Mouse (Mus musculus) adrenal gland, postnatal 0 days (tissue): ENCODE results near the gene Maneal. TPM values are rescaled to one million over a fixed set of nuclear protein-coding genes. Genes with fewer than 3 reads are reported as not detected.

Experiments
- polyA plus RNA-seq: library from polyadenylated mRNA; unstranded; fragments of >200 nt; fragmentation: Nextera tagmentation; extraction: Ambion mirVana; gene quantifications from 2 replicates; pipeline ENCODE4 v1.2.1, GENCODE M21; 2015

The Maneal gene
- polyA plus RNA-seq, result 2.0 and 2.7 TPM in 2 replicates

DNA sequence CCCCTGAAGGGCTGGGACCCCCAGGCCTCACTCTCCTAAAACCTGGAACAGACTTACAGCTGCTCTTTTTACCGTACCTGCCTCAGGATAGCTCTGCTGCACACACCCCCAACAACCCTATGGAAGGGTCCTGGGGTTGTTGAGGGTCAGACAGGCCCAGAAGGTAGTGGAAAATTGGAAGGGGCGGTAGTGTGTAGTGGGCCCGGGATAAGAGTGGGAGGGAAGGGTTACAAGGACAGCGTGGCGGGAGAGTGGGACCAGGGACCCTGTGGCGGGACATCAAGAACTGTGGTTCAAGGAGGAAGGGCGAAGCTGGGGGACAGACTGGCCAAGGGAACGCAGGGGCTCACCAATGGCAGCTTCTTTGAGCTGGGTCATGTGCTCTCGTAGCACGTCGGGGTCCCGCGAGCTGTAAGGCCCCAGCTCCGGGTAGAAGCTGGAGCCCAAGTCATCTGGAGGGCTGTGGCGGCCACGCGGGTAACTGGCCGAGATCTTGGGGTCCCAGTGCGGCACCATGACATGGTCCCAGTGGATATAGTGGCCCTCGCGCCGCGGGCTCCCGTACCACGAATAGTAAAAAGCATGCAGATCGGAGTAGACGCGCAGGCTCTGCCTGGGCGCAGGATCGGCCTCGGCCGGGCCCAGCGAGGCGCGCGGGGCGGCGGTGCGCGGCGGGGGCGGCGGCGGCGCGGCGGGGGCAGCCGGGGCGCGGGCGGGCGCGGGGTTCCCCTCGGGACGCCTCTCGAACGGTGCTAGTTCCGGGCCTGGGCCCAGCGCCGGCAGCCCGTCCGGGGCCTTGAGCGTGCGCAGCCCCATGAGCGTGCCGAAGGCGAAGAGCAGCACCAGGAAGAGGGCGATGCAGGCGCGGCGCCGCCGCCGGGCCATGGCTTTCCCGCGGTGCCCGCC is at the start of gene Maneal:
Gene Maneal, minus strand, starts transcription at position 889 of the 906 bp plus-strand sequence.

DNA sequence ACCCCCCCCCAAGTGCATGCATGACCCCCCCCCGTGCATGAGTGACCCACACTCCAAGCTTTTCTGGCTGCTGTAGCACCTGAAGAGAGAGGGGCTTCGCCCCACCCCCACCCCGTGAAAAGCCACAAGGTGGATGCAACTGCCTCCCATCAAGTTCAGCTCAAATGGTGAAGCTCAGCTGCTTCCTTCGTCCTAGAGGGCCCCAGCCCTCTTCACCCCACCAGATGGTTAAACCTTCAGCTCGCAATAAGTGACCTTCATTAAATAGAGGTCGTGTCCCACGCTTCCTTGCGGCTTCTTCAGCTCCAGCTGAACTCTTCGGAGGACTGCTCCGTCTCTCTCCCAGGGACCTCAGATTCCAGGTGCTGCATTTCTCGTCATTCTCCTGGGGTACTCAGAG is 18.6 kb upstream of the Maneal start, which contains the start of gene Epha10:
Gene Epha10, plus strand, starts transcription at position 301 of the 400 bp plus-strand sequence.

DNA sequence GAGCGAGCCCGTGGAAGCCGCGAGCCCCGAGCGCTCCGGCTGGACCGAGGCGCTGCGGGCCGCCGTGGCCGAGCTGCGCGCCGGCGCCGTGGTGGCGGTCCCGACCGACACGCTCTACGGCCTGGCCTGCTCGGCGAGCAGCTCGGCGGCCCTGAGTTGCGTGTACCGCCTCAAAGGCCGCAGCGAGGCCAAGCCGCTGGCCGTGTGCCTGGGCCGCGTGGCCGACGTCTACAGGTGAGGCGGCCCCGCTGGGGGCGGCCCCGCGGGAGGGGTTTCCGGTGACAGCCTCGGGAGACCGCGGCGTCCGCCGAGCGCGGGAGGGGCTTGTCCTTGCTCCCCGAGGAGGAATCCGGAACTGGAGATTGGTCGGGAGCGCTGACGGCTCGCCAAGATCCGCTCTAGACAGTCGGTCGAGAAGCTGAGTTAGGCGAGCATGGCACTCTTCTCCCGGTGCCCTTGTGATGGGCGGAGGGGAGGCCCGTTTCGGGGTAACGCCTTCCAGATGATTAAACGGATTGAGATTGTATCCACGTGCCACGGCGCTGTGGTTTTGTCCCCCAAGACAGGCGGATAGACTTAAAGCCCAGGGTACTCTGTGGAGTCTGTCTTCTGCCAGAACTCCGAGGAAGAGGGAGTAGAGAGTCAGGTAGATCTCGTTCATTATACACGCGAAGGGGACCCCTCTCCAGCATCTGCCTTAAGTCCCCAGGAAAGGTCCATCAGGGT is 10.9 kb downstream of the Maneal start, which contains the start of gene 1110065P20Rik:
Gene 1110065P20Rik, minus strand, starts transcription at position 264 of the 726 bp plus-strand sequence.

DNA sequence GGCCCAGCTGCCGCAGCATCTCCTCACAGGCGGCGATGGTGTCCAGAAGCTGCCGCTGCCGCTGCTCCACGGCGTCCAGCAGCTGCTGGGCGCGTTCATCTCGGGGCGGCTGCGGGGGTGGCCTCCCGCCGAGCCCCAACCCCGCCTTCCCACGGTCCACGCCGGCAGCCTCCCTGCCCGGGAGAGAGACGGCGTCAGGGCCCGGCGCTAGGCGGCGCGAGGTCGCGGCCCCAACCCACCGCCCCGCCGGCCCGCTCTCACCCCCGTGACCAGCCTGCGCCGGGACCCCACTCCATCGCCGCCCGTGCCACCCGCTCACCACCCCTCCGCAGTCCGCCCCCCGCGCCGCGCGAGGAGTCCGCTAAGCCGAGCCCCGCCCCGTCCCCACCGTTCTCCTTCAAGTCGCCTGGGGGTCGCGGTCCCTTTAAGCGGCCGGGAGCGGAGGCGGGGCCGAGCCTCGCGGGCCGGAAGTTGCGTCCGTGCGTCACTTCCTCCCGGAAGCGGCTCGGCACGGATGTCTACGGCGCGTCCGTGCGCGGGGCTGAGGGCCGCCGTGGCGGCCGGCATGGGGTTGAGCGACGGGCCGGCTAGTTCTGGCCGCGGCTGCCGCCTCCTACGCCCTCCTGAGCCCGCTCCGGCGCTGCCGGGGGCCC is 11.6 kb downstream of the Maneal start, which contains the start of gene Yrdc:
Gene Yrdc, plus strand, starts transcription at position 419 of the 653 bp plus-strand sequence.

Other genes starting within 250 kb of the Maneal start
- gene Pou3f1, start 205.4 kb downstream of the Maneal start, polyA plus RNA-seq, result 0.28 and 0.30 TPM in 2 replicates
- 48.7 and 66.3 TPM in 2 replicates for gene Utp11, start 168.6 kb downstream of the Maneal start, polyA plus RNA-seq
- 4.2 and 6.0 TPM in 2 replicates for gene Fhl3, start 161.5 kb downstream of the Maneal start, polyA plus RNA-seq
- gene Sf3a3, start 147.4 kb downstream of the Maneal start, polyA plus RNA-seq, result 67.3 and 84.7 TPM in 2 replicates
- gene Inpp5b, start 120.3 kb downstream of the Maneal start, polyA plus RNA-seq, result 16.0 and 21.1 TPM in 2 replicates
- gene Mtf1, start 60.1 kb downstream of the Maneal start, polyA plus RNA-seq, result 13.1 and 13.8 TPM in 2 replicates
- 36.0 and 54.0 TPM in 2 replicates for gene Yrdc, start 11.5 kb downstream of the Maneal start, polyA plus RNA-seq
- gene 1110065P20Rik, start 11.0 kb downstream of the Maneal start, polyA plus RNA-seq, result 131 and 184 TPM in 2 replicates
- 2.4 and 2.8 TPM in 2 replicates for gene Epha10, start 18.7 kb upstream of the Maneal start, polyA plus RNA-seq
- 5.8 and 6.1 TPM in 2 replicates for gene 9930104L06Rik, start 74.9 kb upstream of the Maneal start, polyA plus RNA-seq
- 22.9 and 31.7 TPM in 2 replicates for gene Cdca8, start 77.1 kb upstream of the Maneal start, polyA plus RNA-seq
- gene Rspo1, start 124.3 kb upstream of the Maneal start, polyA plus RNA-seq, result 21.7 and 38.0 TPM in 2 replicates
- 55.1 and 67.1 TPM in 2 replicates for gene Gnl2, start 154.4 kb upstream of the Maneal start, polyA plus RNA-seq
- gene Dnali1, start 203.5 kb upstream of the Maneal start, polyA plus RNA-seq, result 0.09 TPM in 1 of 2 replicates, not detected in the other
- gene Snip1, start 204.5 kb upstream of the Maneal start, polyA plus RNA-seq, result 17.9 and 20.8 TPM in 2 replicates
- 40.7 and 46.9 TPM in 2 replicates for gene Meaf6, start 223.0 kb upstream of the Maneal start, polyA plus RNA-seq